Mouse (Mus musculus): ENCODE data around the gene Nlrp1b. TPM values are rescaled to one million over a fixed set of nuclear protein-coding genes. Genes with fewer than 3 reads are reported as not detected.

The Nlrp1b gene
- total RNA-seq, 2 experiments from 2014 or later: 0.05 to 0.06 TPM

DNA sequence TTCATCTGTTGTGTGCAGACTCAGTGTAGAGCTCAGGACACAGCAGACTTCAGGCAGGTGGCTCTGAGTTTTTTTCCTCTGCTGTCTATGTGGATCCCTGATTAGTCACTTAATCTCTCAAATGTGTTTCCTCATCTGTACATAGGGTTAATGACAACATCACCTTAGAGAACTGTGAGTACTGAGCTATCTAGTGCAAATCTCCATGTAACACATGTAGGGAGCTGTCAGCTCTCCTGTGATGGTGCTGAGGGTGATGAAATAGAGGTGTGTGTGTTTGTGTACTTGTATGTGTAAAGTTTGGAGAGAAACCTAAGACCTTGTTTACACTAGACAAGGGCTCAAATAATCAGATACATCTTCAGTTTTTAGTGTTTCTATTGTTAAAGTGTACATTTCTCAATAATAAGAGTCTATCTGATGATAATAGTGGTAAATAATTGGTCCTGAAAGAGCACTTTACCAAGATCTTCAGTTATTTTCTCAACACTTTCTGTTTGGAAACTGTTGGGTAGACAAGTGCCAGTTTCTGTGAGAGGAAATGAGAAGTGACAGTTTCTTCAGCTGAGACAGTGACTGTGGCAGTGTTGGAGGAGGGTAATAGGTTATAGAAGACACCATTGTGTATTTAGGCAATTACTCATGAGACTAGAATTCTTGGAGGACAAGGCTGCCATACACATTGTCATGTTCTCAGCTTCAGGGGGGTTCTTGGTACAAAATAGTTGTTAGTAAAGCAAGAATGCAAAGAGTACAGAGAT is 124.1 kb downstream of the Nlrp1b start:
- intact Hi-C loops (cut with DNase I): no loop called here
- TF ChIP-seq CTCF (IDR thresholded peaks at IDR 0.05): no peak
- Histone ChIP-seq H3K4me3 (no peak overlapping the region), H3K27ac (no peak overlapping the region)
- DNase-seq: no peak

DNA sequence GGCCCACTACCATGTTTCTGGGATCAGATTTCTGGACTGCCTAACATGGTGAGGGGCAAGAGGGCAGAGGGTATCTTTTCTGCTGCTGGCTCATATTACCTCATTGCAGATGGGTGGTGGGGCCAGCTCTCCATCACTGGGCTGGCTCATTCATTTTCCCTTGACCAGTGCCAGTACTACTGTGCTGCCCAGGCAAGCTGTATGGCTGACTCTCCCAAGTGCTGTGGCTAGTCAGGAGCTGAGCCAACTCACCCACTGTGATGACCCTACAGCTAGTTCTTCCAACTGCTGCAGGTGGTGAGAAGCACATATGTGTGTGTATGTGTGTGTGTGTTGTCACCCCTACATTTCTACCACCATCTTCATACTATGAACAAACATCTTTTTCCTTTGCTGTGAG is 126.6 kb downstream of the Nlrp1b start:
- TF ChIP-seq CTCF (IDR thresholded peaks at IDR 0.05): no peak
- H3K4me3 ChIP-seq: no peak overlapping the region
- intact Hi-C loops (cut with DNase I): no loop called here
- no peak overlapping the region for H3K27ac ChIP-seq
- DNase-seq: no peak

Other genes starting within 250 kb of the Nlrp1b start
- 100 to 1,000 TPM; 102 to 146 TPM for gene C1qbp, start 247.7 kb downstream of the Nlrp1b start, total RNA-seq (2021)
- gene Dhx33, start 226.3 kb downstream of the Nlrp1b start, total RNA-seq (2021): 10 to 100 TPM in 1 of 2 experiments, 1 to 10 TPM in 1; 8.4 to 10.3 TPM
- 1 to 10 TPM; 3.1 to 5.0 TPM for gene Mis12, start 211.1 kb downstream of the Nlrp1b start, total RNA-seq (2021)
- 10 to 100 TPM; 14.8 TPM for gene Derl2, start 210.9 kb downstream of the Nlrp1b start, total RNA-seq (2021)
- under 1 TPM in 1 of 2 experiments, not detected in 1; 0.36 TPM for gene 6330403K07Rik, start 197.2 kb downstream of the Nlrp1b start, total RNA-seq (2021)
- gene Nlrp1a, start 86.0 kb downstream of the Nlrp1b start, total RNA-seq (2021): under 1 TPM; 0.18 to 0.28 TPM